Mouse (Mus musculus) liver, embryonic 16.5 days (tissue): ENCODE measurements around the gene Ostf1. TPM values are rescaled to one million over a fixed set of nuclear protein-coding genes. Genes with fewer than 3 reads are reported as not detected.

Experiments
- ATAC-seq: fragments of 200-750 bp; cut with Nextera tagmentation; 2 replicates; pipeline ENCODE4 v1.8.0; 2017; ENCODE audit warnings: low read depth, mild to moderate bottlenecking, moderate number of reproducible peaks, moderate library complexity
- H3K27ac ChIP-seq: fragments of 300-500 bp; sonication (generic); 2 replicates; pipeline ENCODE4 v1.5.1; 2014; ENCODE audit warnings: mild to moderate bottlenecking, low read length
- H3K27me3 ChIP-seq: fragments of 300-500 bp; sonication (generic); 2 replicates; pipeline ENCODE4 v1.6.1; 2014; ENCODE audit warnings: low read depth, low read length, mixed read lengths; ENCODE audit not compliant: control insufficient read depth, insufficient read depth
- H3K36me3 ChIP-seq: fragments of 300-500 bp; sonication (generic); 2 replicates; pipeline ENCODE4 v1.6.1; 2014; ENCODE audit warnings: mild to moderate bottlenecking; ENCODE audit not compliant: control insufficient read depth, insufficient read depth
- H3K4me1 ChIP-seq: fragments of 300-500 bp; sonication (generic); 2 replicates; pipeline ENCODE4 v1.6.1; 2014; ENCODE audit warnings: low read depth, low read length, mixed read lengths; ENCODE audit not compliant: control insufficient read depth
- H3K4me2 ChIP-seq: fragments of 300-500 bp; sonication (generic); 2 replicates; pipeline ENCODE4 v1.6.1; 2014; ENCODE audit warnings: low read depth, low read length, mixed read lengths
- H3K4me3 ChIP-seq: fragments of 300-500 bp; sonication (generic); 2 replicates; pipeline ENCODE4 v1.5.1; 2014; ENCODE audit warnings: low read depth, mild to moderate bottlenecking, low read length
- H3K9ac ChIP-seq: fragments of 300-500 bp; sonication (generic); 2 replicates; pipeline ENCODE4 v1.6.1; 2014; ENCODE audit warnings: low read depth, low read length
- H3K9me3 ChIP-seq: fragments of 300-500 bp; sonication (generic); replicated peaks from 2 replicates; pipeline ENCODE4 v1.6.1; 2016; ENCODE audit warnings: low read length; ENCODE audit not compliant: control insufficient read depth
- WGBS: fragments of 180-500 bp; shearing (Covaris S2); extraction: QIAGEN DNeasy Blood & Tissue Kit; methylation state at CpG from one replicate; pipeline ENCODE4 v1.1.7; 2014; ENCODE audit not compliant: insufficient replicate concordance; 5-methylcytosine and 5-hydroxymethylcytosine counted together
- polyA plus RNA-seq: library from polyadenylated mRNA; unstranded; fragments of >200 nt; fragmentation: Nextera tagmentation; extraction: Ambion mirVana; gene quantifications from 2 replicates; pipeline ENCODE4 v1.2.1, GENCODE M21; 2015

The Ostf1 gene
- polyA plus RNA-seq, 1 experiment from 2014 or later: 58.2 TPM

- 60% methylated on average over 17 of the region's 17 CpGs for WGBS
- Histone ChIP-seq H3K27ac (no peak overlapping the region; the same call in 1 of the 2 replicates), H3K36me3 (no peaks in the 10 kb centered on the region), H3K4me1 (no peaks in the 10 kb centered on the region; the same call in 1 of the 2 replicates), H3K4me2 (0 out of 2 replicates have a peak overlapping the region, but pooled peaks have one; percentile 34), H3K4me3 (no peak overlapping the region), H3K9ac (no peak overlapping the region), H3K27me3 (no peaks in the 10 kb centered on the region), H3K9me3 (no peaks in the 10 kb centered on the region)
- peak; percentile 41; the same call in 1 of the 2 replicates for ATAC-seq
Measured at GRCm38 (mm10) chr19:18578216-18579011, 53.2 kb downstream of the Ostf1 start.

- Histone ChIP-seq H3K4me1 (no peaks in the 10 kb centered on the region; the same call in 1 of the 2 replicates), H3K4me3 (no peak overlapping the region), H3K9me3 (no peaks in the 10 kb centered on the region), H3K36me3 (no peaks in the 10 kb centered on the region), H3K9ac (no peak overlapping the region), H3K4me2 (no peak overlapping the region), H3K27me3 (no peaks in the 10 kb centered on the region), H3K27ac (no peak overlapping the region)
- 71% methylated on average over 5 of the region's 5 CpGs for WGBS
- ATAC-seq: no peak
Measured at GRCm38 (mm10) chr19:18577348-18577747, 54.3 kb downstream of the Ostf1 start.

GRCm38 (mm10) chr19:18575891-18576290 lies 55.7 kb downstream of the Ostf1 start:
- ATAC-seq: no peak
- H3K36me3 ChIP-seq: no peaks in the 10 kb centered on the region
- no peak overlapping the region for H3K9ac ChIP-seq
- WGBS: 32% methylated on average over 3 of the region's 3 CpGs
- H3K27ac ChIP-seq: no peak overlapping the region
- no peak overlapping the region for H3K4me3 ChIP-seq
- H3K27me3 ChIP-seq: no peaks in the 10 kb centered on the region
- no peak overlapping the region for H3K4me2 ChIP-seq
- no peaks in the 10 kb centered on the region for H3K9me3 ChIP-seq
- no peaks in the 10 kb centered on the region; the same call in 1 of the 2 replicates for H3K4me1 ChIP-seq

GRCm38 (mm10) chr19:18573907-18574306 lies 57.7 kb downstream of the Ostf1 start:
- ATAC-seq: no peak
- no peaks in the 10 kb centered on the region for H3K27me3 ChIP-seq
- H3K4me2 ChIP-seq: no peak overlapping the region
- WGBS: 72% methylated on average over 5 of the region's 5 CpGs
- no peaks in the 10 kb centered on the region; the same call in 1 of the 2 replicates for H3K4me1 ChIP-seq
- H3K36me3 ChIP-seq: no peaks in the 10 kb centered on the region
- no peak overlapping the region for H3K27ac ChIP-seq
- H3K9me3 ChIP-seq: no peaks in the 10 kb centered on the region
- H3K9ac ChIP-seq: no peak overlapping the region
- no peak overlapping the region for H3K4me3 ChIP-seq

- no peaks in the 10 kb centered on the region for H3K27me3 ChIP-seq
- H3K27ac ChIP-seq: no peak overlapping the region
- ATAC-seq: no peak
- H3K4me3 ChIP-seq: no peak overlapping the region
- no peak overlapping the region for H3K9ac ChIP-seq
- H3K4me2 ChIP-seq: no peak overlapping the region
- H3K36me3 ChIP-seq: no peaks in the 10 kb centered on the region
- WGBS: 62% methylated on average over 3 of the region's 3 CpGs
- no peaks in the 10 kb centered on the region for H3K9me3 ChIP-seq
- H3K4me1 ChIP-seq: no peaks in the 10 kb centered on the region; the same call in 1 of the 2 replicates
Measured at GRCm38 (mm10) chr19:18573443-18573842, 58.2 kb downstream of the Ostf1 start.

- Histone ChIP-seq H3K36me3 (no peaks in the 10 kb centered on the region), H3K27ac (no peak overlapping the region), H3K4me1 (no peaks in the 10 kb centered on the region), H3K9me3 (no peaks in the 10 kb centered on the region), H3K27me3 (no peaks in the 10 kb centered on the region), H3K9ac (no peak overlapping the region), H3K4me3 (no peak overlapping the region), H3K4me2 (no peak overlapping the region)
- WGBS: 66% methylated on average over 1 of the region's 1 CpGs
- no peak for ATAC-seq
Measured at GRCm38 (mm10) chr19:18569496-18569895, 62.1 kb downstream of the Ostf1 start.

- 46% methylated on average over 3 of the region's 3 CpGs for WGBS
- ATAC-seq: no peak
- Histone ChIP-seq H3K27me3 (no peaks in the 10 kb centered on the region), H3K9me3 (no peaks in the 10 kb centered on the region), H3K9ac (no peak overlapping the region), H3K36me3 (no peaks in the 10 kb centered on the region), H3K4me1 (no peaks in the 10 kb centered on the region), H3K4me3 (no peak overlapping the region), H3K4me2 (no peak overlapping the region), H3K27ac (no peak overlapping the region; the same call in 1 of the 2 replicates)
Measured at GRCm38 (mm10) chr19:18568828-18569430, 62.7 kb downstream of the Ostf1 start.

GRCm38 (mm10) chr19:18567936-18568827 lies 63.4 kb downstream of the Ostf1 start:
- no peaks in the 10 kb centered on the region for H3K36me3 ChIP-seq
- H3K27me3 ChIP-seq: no peaks in the 10 kb centered on the region
- no peak for ATAC-seq
- WGBS: 61% methylated on average over 12 of the region's 12 CpGs
- peak overlapping the region; percentile 61; the same call in 1 of the 2 replicates for H3K27ac ChIP-seq
- H3K4me2 ChIP-seq: no peak overlapping the region
- H3K4me3 ChIP-seq: no peak overlapping the region
- H3K4me1 ChIP-seq: no peaks in the 10 kb centered on the region
- no peak overlapping the region for H3K9ac ChIP-seq
- no peaks in the 10 kb centered on the region for H3K9me3 ChIP-seq
